Mouse (Mus musculus) thymus, postnatal 10 days (tissue): ENCODE results near the gene Smg8.
"Not testable (repeated sequence)": the region's sequence is repeated elsewhere in the genome, so short reads cannot be mapped to it uniquely, and the experiment has no call there.

Experiments used
- DNase-seq, 2 experiments: peaks; one replicate each; pipeline ENCODE4 v3.0.0; 2021; ENCODE audit warnings: low spot score in 2 of 2

The Smg8 gene

GRCm38 (mm10) chr11:87086290-87086984 is at the start of gene Smg8:
Gene Smg8, minus strand, starts transcription at chr11:87086774.
- DNase-seq: peak; percentile 63 to 74

GRCm38 (mm10) chr11:87136233-87136632 is 49.7 kb upstream of the Smg8 start:
- DNase-seq: no peak

GRCm38 (mm10) chr11:87126824-87127816 is 40.5 kb upstream of the Smg8 start, which contains the start of gene Trim37:
Gene Trim37, plus strand, starts transcription at chr11:87127077.
- peak; percentile 69 to 76 for DNase-seq

GRCm38 (mm10) chr11:87126281-87126823 is 39.8 kb upstream of the Smg8 start:
- no peak for DNase-seq

GRCm38 (mm10) chr11:87125562-87125961 is 39.0 kb upstream of the Smg8 start:
- no peak for DNase-seq

GRCm38 (mm10) chr11:87121864-87122263 is 35.3 kb upstream of the Smg8 start:
- no peak for DNase-seq

GRCm38 (mm10) chr11:87110172-87110909 is 23.8 kb upstream of the Smg8 start:
- no peak for DNase-seq

- DNase-seq: peak in 1 of 2 experiments; percentile 36
Observed at GRCm38 (mm10) chr11:87109519-87110171, 23.1 kb upstream of the Smg8 start.

- peak; percentile 92 to 98 for DNase-seq
Observed at GRCm38 (mm10) chr11:87108755-87109518, 22.4 kb upstream of the Smg8 start, which contains the start of gene Ska2. Gene Ska2, plus strand, starts transcription at chr11:87109234.

GRCm38 (mm10) chr11:87108409-87108754 is 21.8 kb upstream of the Smg8 start, which contains the start of gene Prr11:
Gene Prr11, minus strand, starts transcription at chr11:87108708.
- DNase-seq: no peak

GRCm38 (mm10) chr11:87087142-87087541 is 568 bp upstream of the Smg8 start:
- no peak for DNase-seq

GRCm38 (mm10) chr11:87085461-87085860 is 1.1 kb downstream of the Smg8 start:
- no peak for DNase-seq

- no peak for DNase-seq
Observed at GRCm38 (mm10) chr11:87083712-87084111, 2.9 kb downstream of the Smg8 start.

GRCm38 (mm10) chr11:87073866-87074440 is 12.6 kb downstream of the Smg8 start, which contains the start of gene Gdpd1:
Gene Gdpd1, minus strand, starts transcription at chr11:87074062.
- DNase-seq: peak; percentile 89 to 92

GRCm38 (mm10) chr11:87073343-87073865 is 13.2 kb downstream of the Smg8 start:
- peak in 1 of 2 experiments; percentile 20 for DNase-seq

GRCm38 (mm10) chr11:87062087-87062486 is 24.5 kb downstream of the Smg8 start:
- no peak for DNase-seq

GRCm38 (mm10) chr11:87060410-87060809 is 26.2 kb downstream of the Smg8 start:
- no peak for DNase-seq

- no peak for DNase-seq
Observed at GRCm38 (mm10) chr11:87056286-87056685, 30.3 kb downstream of the Smg8 start.

GRCm38 (mm10) chr11:87048900-87049299 is 37.7 kb downstream of the Smg8 start:
- DNase-seq: not testable (repeated sequence)
